Comparison of ENCODE assay signal across 17 mouse cellular contexts in the genomic region with DNA sequence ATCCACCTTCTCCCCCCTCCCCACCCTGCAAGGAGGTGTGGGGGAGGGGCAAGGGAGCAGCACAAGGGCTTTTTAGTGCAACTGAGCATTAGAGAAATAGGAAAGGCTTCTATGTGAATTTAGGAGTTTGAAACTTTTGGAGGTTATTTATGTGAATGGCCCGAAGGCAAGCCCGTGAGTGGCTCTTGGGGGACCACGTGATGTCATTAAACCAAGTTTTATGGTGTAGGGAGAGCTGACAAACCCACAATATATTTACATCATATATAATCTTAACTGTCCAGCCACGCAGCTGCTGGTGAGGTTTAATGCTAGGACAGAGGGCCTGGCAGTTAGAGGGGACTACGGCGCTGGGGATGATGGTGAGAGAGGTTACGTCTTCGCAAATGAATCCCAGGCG. TPM values are rescaled to one million over a fixed set of nuclear protein-coding genes. Genes with fewer than 3 reads are reported as not detected.
DNase-seq lines count a peak whose midpoint lies in the region; ATAC-seq and TF ChIP-seq lines count a peak whose summit lies in the region.
"Had no signal": no experiment of that assay in that cellular context is flagged by ENCODE, and none has a peak within 500 bp of the region (broad histone marks: within the 10 kb centered on the region; RNA-seq: fewer than 3 reads in every experiment).

Gene Hoxc4, plus strand, starts transcription at position 299 of the 400 bp plus-strand sequence.

- H3K9ac ChIP-seq in hindbrain, embryonic 13.5 days: peak within 1 kb of the TSS; percentile 85
- H3K9ac ChIP-seq in heart, embryonic 12.5 days: no peak within 1 kb of the TSS
- H3K9ac ChIP-seq in liver, postnatal 0 days (replicated peaks): no peak within 1 kb of the TSS
- H3K9ac ChIP-seq: lung, embryonic 14.5 days had no signal

- H3K9me3 ChIP-seq in hindbrain, embryonic 13.5 days: no peaks in the 10 kb centered on the region
- no peaks in the 10 kb centered on the region for H3K9me3 ChIP-seq in heart, embryonic 12.5 days (replicated peaks)
- H3K9me3 ChIP-seq in liver, postnatal 0 days (ENCODE audit: low read length): no peaks in the 10 kb centered on the region
- H3K9me3 ChIP-seq: embryonic facial prominence, embryonic 10.5 days; megakaryocyte, embryonic 14.5 days had no signal

- H3K4me2 ChIP-seq in hindbrain, embryonic 13.5 days: peak within 1 kb of the TSS; percentile 58
- H3K4me2 ChIP-seq in heart, embryonic 12.5 days: no peak within 1 kb of the TSS
- no peak within 1 kb of the TSS for H3K4me2 ChIP-seq in liver, postnatal 0 days (ENCODE audit: low read depth, low read length)
- H3K4me2 ChIP-seq: heart, embryonic 11.5 days; lung, embryonic 14.5 days had no signal

- peaks cover 100% of the 10 kb centered on the region for H3K27me3 ChIP-seq in hindbrain, embryonic 13.5 days
- H3K27me3 ChIP-seq in heart, embryonic 12.5 days (replicated peaks): peaks cover 98% of the 10 kb centered on the region
- H3K27me3 ChIP-seq in liver, postnatal 0 days (ENCODE audit: insufficient read depth, low read length): peaks cover 97% of the 10 kb centered on the region

- peak within 1 kb of the TSS; percentile 96 for H3K27ac ChIP-seq in hindbrain, embryonic 13.5 days
- no peak within 1 kb of the TSS for H3K27ac ChIP-seq in heart, embryonic 12.5 days (ENCODE audit: poor library complexity, severe bottlenecking)
- H3K27ac ChIP-seq in liver, postnatal 0 days (ENCODE audit: low read depth): no peak within 1 kb of the TSS
- H3K27ac ChIP-seq: embryonic facial prominence, embryonic 10.5 days had no signal

- TF ChIP-seq EP300 in liver, postnatal 0 days (IDR thresholded peaks at IDR 0.05; ENCODE audit: low read depth): no peak

- H3K4me1 ChIP-seq in hindbrain, embryonic 13.5 days (replicated peaks): peaks cover 44% of the 10 kb centered on the region
- H3K4me1 ChIP-seq in heart, embryonic 12.5 days (replicated peaks): peaks cover 7% of the 10 kb centered on the region
- H3K4me1 ChIP-seq in liver, postnatal 0 days (ENCODE audit: insufficient read depth): no peaks in the 10 kb centered on the region

- TF ChIP-seq CTCF in liver, postnatal 0 days (IDR thresholded peaks at IDR 0.05; ENCODE audit: low read depth): no peak

- no peak for ATAC-seq in hindbrain, embryonic 13.5 days (ENCODE audit: low FRiP score)
- no peak for ATAC-seq in heart, embryonic 12.5 days (ENCODE audit: insufficient number of reproducible peaks, low FRiP score)
- no peak for ATAC-seq in liver, postnatal 0 days
- ATAC-seq: activated CD4-positive, CD25-positive, alpha-beta regulatory T cell, adult 4 months; CD4-positive, CD25-positive, alpha-beta regulatory T cell, adult 4 months had no signal

- DNase-seq in kidney, postnatal 4 days: peak; percentile 36 to 54
- DNase-seq in kidney, adult 11 months: no peak
- peak; percentile 78 for DNase-seq in mesoderm, embryonic 11.5 days (ENCODE audit: low read depth, low spot score)
- no peak for DNase-seq in thymus, adult 18-20 months
- DNase-seq in liver, postnatal 0 days: no peak
- DNase-seq: cerebellum, adult 18-20 months; gastrocnemius, postnatal 25 days; heart, postnatal 4 days; lung, embryonic 14.5 days; right cerebral cortex, postnatal 4 days had no signal

- peak within 1 kb of the TSS; percentile 51 for H3K4me3 ChIP-seq in hindbrain, embryonic 13.5 days
- no peak within 1 kb of the TSS for H3K4me3 ChIP-seq in heart, embryonic 12.5 days
- no peak within 1 kb of the TSS for H3K4me3 ChIP-seq in liver, postnatal 0 days (ENCODE audit: low read depth, low read length)
- H3K4me3 ChIP-seq: embryonic facial prominence, embryonic 10.5 days; megakaryocyte, embryonic 14.5 days had no signal

- H3K36me3 ChIP-seq in hindbrain, embryonic 13.5 days: no peaks in the 10 kb centered on the region
- no peaks in the 10 kb centered on the region for H3K36me3 ChIP-seq in heart, embryonic 12.5 days
- no peaks in the 10 kb centered on the region for H3K36me3 ChIP-seq in liver, postnatal 0 days (replicated peaks; ENCODE audit: insufficient read depth, low read length)
- H3K36me3 ChIP-seq: embryonic facial prominence, embryonic 10.5 days had no signal

- 2% methylated on average over 9 of the region's 9 CpGs for WGBS in hindbrain, embryonic 13.5 days
- WGBS in heart, embryonic 12.5 days: 9% methylated on average over 9 of the region's 9 CpGs
- WGBS in liver, postnatal 0 days (ENCODE audit: insufficient replicate concordance): 37% methylated on average over 9 of the region's 9 CpGs

RNA-seq across cellular contexts. Expression of gene Hoxc4, which starts in this region (rescaled TPM):
- polyA plus RNA-seq in hindbrain, embryonic 13.5 days (2015; fragmentation: Nextera tagmentation; extraction: Ambion mirVana): 76.2 and 86.9 TPM in 2 replicates
- 0.57 and 0.76 TPM in 2 replicates for polyA plus RNA-seq in heart, embryonic 12.5 days (2016; fragmentation: Nextera tagmentation; extraction: Ambion mirVana)
- polyA plus RNA-seq in liver, postnatal 0 days (2015; fragmentation: Nextera tagmentation; extraction: Ambion mirVana): 0.07 and 0.11 TPM in 2 replicates
- polyA plus RNA-seq: activated CD4-positive, CD25-positive, alpha-beta regulatory T cell, adult 4 months; CD4-positive, CD25-positive, alpha-beta regulatory T cell, adult 4 months had no signal

Comparison
In these comparisons a context has a peak if more than half of its experiments do, and no peak if none do; other contexts are left out.
1. RNA of gene Hoxc4 (polyA plus RNA-seq): 76.2 to 86.9 TPM in hindbrain, embryonic 13.5 days; 0.57 to 0.76 TPM in heart, embryonic 12.5 days and 0.07 to 0.11 TPM in liver, postnatal 0 days; every median in the first group is over 10 times any median in the second.
2. DNase-seq: peak in kidney, postnatal 4 days (2 of 2) and mesoderm, embryonic 11.5 days (single experiment); none in kidney, adult 11 months (single experiment), thymus, adult 18-20 months (0 of 2) and liver, postnatal 0 days (single experiment).